Mouse (Mus musculus) embryo, embryonic 9.5 days (tissue): Measurements from ENCODE around the gene Tmem108.

Source experiments
- DNase-seq: peaks from one replicate; pipeline ENCODE4 v3.0.0-alpha.2; 2017; ENCODE audit errors: extremely low spot score

Gene Tmem108

GRCm38 (mm10) chr9:103495391-103495790 lies 266.2 kb downstream of the Tmem108 start:
- DNase-seq = no peak

- peak; percentile 77 for DNase-seq
Observed at GRCm38 (mm10) chr9:103494346-103495020, 267.2 kb downstream of the Tmem108 start.

GRCm38 (mm10) chr9:103491985-103492384 lies 269.7 kb downstream of the Tmem108 start:
- no peak for DNase-seq

- peak; percentile 84 for DNase-seq
Observed at GRCm38 (mm10) chr9:103490439-103490838, 271.2 kb downstream of the Tmem108 start.

- no peak for DNase-seq
Observed at GRCm38 (mm10) chr9:103489883-103490282, 271.8 kb downstream of the Tmem108 start.

GRCm38 (mm10) chr9:103489096-103489495 lies 272.5 kb downstream of the Tmem108 start:
- DNase-seq = no peak

- no peak for DNase-seq
Observed at GRCm38 (mm10) chr9:103486262-103486661, 275.4 kb downstream of the Tmem108 start.

- no peak for DNase-seq
Observed at GRCm38 (mm10) chr9:103485606-103486005, 276.0 kb downstream of the Tmem108 start.

GRCm38 (mm10) chr9:103480603-103481220 lies 280.9 kb downstream of the Tmem108 start:
- peak; percentile 48 for DNase-seq

- DNase-seq = no peak
Observed at GRCm38 (mm10) chr9:103480044-103480576, 281.5 kb downstream of the Tmem108 start, which contains the start of gene Bfsp2. Gene Bfsp2, minus strand, starts transcription at chr9:103480420.

GRCm38 (mm10) chr9:103475414-103475813 lies 286.2 kb downstream of the Tmem108 start:
- DNase-seq = no peak

GRCm38 (mm10) chr9:103473915-103474688 lies 287.5 kb downstream of the Tmem108 start:
- no peak for DNase-seq

- no peak for DNase-seq
Observed at GRCm38 (mm10) chr9:103471784-103472183, 289.9 kb downstream of the Tmem108 start.

GRCm38 (mm10) chr9:103469516-103469915 lies 292.1 kb downstream of the Tmem108 start:
- peak; percentile 22 for DNase-seq

- DNase-seq = no peak
Observed at GRCm38 (mm10) chr9:103468911-103469310, 292.7 kb downstream of the Tmem108 start.

GRCm38 (mm10) chr9:103465711-103466220 lies 295.9 kb downstream of the Tmem108 start:
- DNase-seq = no peak

- DNase-seq = no peak
Observed at GRCm38 (mm10) chr9:103465293-103465692, 296.3 kb downstream of the Tmem108 start.

- DNase-seq = no peak
Observed at GRCm38 (mm10) chr9:103463833-103464232, 297.8 kb downstream of the Tmem108 start.

GRCm38 (mm10) chr9:103459839-103460238 lies 301.8 kb downstream of the Tmem108 start:
- DNase-seq = no peak

GRCm38 (mm10) chr9:103459307-103459706 lies 302.3 kb downstream of the Tmem108 start:
- DNase-seq = no peak

- DNase-seq = no peak
Observed at GRCm38 (mm10) chr9:103449651-103450050, 312.0 kb downstream of the Tmem108 start.

GRCm38 (mm10) chr9:103449092-103449491 lies 312.5 kb downstream of the Tmem108 start:
- no peak for DNase-seq
